Mouse (Mus musculus) lung, embryonic 14.5 days (tissue): ENCODE data around the gene Npas3. TPM values are rescaled to one million over a fixed set of nuclear protein-coding genes. Genes with fewer than 3 reads are reported as not detected.

ENCODE experiments used
- ATAC-seq: fragments of 200-750 bp; cut with Nextera tagmentation; 2 replicates; pipeline ENCODE4 v1.8.0; 2017; ENCODE audit warnings: mild to moderate bottlenecking, moderate TSS enrichment, moderate library complexity; ENCODE audit not compliant: insufficient read depth
- DNase-seq: peaks from one replicate; pipeline ENCODE4 v3.0.0-alpha.2; 2015
- H3K27ac ChIP-seq: fragments of 300-500 bp; sonication (generic); 2 replicates; pipeline ENCODE4 v1.5.1; 2014; ENCODE audit warnings: low read depth, mild to moderate bottlenecking, moderate library complexity
- H3K27me3 ChIP-seq: fragments of 300-500 bp; sonication (generic); 2 replicates; pipeline ENCODE4 v1.6.1; 2014; ENCODE audit warnings: low read length, control low read depth; ENCODE audit not compliant: insufficient read depth
- H3K36me3 ChIP-seq: fragments of 300-500 bp; sonication (generic); 2 replicates; pipeline ENCODE4 v1.6.1; 2014; ENCODE audit warnings: control low read depth; ENCODE audit not compliant: insufficient read depth
- H3K4me1 ChIP-seq: fragments of 300-500 bp; sonication (generic); 2 replicates; pipeline ENCODE4 v1.6.1; 2014; ENCODE audit warnings: antibody characterized with exemption, control low read depth; ENCODE audit not compliant: insufficient read depth
- H3K4me2 ChIP-seq: fragments of 300-500 bp; sonication (generic); 2 replicates; pipeline ENCODE4 v1.6.1; 2014; ENCODE audit warnings: mild to moderate bottlenecking
- H3K4me3 ChIP-seq: fragments of 300-500 bp; sonication (generic); 2 replicates; pipeline ENCODE4 v1.5.1; 2014; ENCODE audit warnings: low read depth, low read length
- H3K9ac ChIP-seq: fragments of 300-500 bp; sonication (generic); 2 replicates; pipeline ENCODE4 v1.6.1; 2014
- H3K9me3 ChIP-seq: fragments of 300-500 bp; sonication (generic); 2 replicates; pipeline ENCODE4 v1.6.1; 2016; ENCODE audit warnings: low read depth, low read length, control low read depth
- CTCF ChIP-seq: IDR thresholded peaks from 2 replicates; pipeline ENCODE4 v1.5.1; 2016; ENCODE audit warnings: antibody characterized with exemption, low read depth
- WGBS: fragments of 180-500 bp; shearing (Covaris S2); extraction: QIAGEN DNeasy Blood & Tissue Kit; methylation state at CpG from one replicate; pipeline ENCODE4 v1.1.7; 2014; 5-methylcytosine and 5-hydroxymethylcytosine counted together
- polyA plus RNA-seq: library from polyadenylated mRNA; unstranded; fragments of >200 nt; fragmentation: Nextera tagmentation; extraction: Ambion mirVana; gene quantifications from 2 replicates; pipeline ENCODE4 v1.2.1, GENCODE M21; 2014

Gene Npas3
- polyA plus RNA-seq: 0.62 and 0.66 TPM in 2 replicates

DNA sequence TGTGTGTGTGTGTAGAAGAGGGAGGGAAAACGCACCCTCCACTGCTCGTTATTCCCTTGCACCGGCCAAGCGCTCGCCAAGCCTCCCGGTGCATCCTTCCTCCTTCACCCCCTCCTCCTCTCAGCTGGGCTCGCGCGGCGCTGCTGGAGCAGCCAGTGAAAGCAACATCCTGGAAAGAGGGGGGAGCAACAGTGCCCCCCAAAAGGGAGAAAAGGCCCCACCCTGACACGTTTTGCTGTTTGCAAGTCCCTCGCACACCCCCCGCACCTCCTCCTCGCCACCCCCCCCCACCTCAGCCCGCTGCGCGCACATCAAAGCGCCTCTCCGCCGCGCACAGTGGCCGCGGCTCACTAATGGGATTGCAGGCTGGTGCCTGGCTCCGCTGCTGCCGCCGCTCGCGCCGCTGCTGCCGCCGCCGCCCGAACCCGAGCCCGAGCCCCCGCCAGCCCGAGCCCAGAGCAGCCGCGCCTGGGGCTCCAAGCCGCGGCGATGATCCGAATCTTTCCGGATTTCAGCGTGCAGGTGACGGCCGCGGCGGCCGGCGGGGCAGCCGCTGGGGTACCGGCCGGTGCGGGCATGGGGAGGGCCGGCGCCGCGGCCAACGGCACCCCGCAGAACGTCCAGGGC lies at the start of gene Npas3:
Npas3 (plus strand) TSS at position 577 of the 627 bp plus-strand sequence.
- Histone ChIP-seq H3K27ac (no peak within 1 kb of the TSS), H3K9me3 (no peaks in the 10 kb centered on the region), H3K4me2 (peak within 1 kb of the TSS; percentile 89), H3K4me3 (peak within 1 kb of the TSS; percentile 46), H3K27me3 (peaks cover 72% of the 10 kb centered on the region), H3K9ac (no peak within 1 kb of the TSS; the same call in 1 of the 2 replicates), H3K4me1 (0 out of 2 replicates have a peak, but pooled peaks cover 2% of the 10 kb centered on the region), H3K36me3 (no peaks in the 10 kb centered on the region)
- DNase-seq: peak; percentile 58
- no peak for ATAC-seq
- WGBS: under 1% methylated on average over 59 of the region's 62 CpGs
- no peak for TF ChIP-seq CTCF

DNA sequence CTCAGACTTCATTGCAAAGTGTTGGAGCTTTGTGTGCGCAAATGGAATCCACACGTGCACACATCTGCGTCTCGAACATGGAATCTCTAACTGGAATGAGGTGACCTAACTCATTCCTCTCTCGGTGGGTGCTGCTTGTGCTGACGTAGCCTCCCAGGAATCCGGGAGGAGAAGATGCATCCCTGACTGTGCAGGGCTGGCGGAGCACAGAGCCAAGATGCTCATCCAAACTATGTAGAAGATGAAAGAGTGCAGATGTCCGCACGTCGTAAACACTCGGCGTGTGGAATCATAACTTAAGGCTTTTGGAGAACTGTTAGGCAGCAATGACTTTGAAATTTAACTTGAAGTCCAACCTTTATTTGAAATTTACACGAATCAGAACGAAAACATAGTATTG lies 31.3 kb upstream of the Npas3 start:
- Histone ChIP-seq H3K4me1 (no peaks in the 10 kb centered on the region), H3K9me3 (no peaks in the 10 kb centered on the region), H3K36me3 (no peaks in the 10 kb centered on the region), H3K4me3 (no peak overlapping the region), H3K27me3 (no peaks in the 10 kb centered on the region), H3K4me2 (no peak overlapping the region), H3K27ac (no peak overlapping the region), H3K9ac (no peak overlapping the region)
- WGBS: 70% methylated on average over 15 of the region's 15 CpGs
- ATAC-seq (no peak), DNase-seq (no peak)
- TF ChIP-seq CTCF: no peak

DNA sequence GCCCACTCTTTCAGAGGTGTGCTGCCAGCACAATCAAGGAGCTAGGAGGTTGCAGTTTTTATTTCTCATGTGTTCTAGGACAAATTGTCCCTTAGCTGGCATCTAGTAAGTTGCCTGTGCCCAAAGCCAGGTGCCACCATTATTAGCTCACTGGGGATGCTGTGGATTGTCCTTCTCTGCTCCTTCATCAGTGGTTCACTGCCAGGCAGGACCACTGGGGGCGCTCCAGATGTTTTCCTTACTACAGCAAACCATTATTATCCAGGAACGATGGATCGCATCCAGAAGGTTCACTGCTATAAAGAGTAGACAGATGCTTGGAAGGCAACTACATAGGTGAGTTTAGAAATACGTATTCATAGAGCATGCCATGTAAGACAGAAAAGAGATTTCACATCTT lies 25.7 kb upstream of the Npas3 start:
- H3K4me1 ChIP-seq: no peaks in the 10 kb centered on the region
- peak; percentile 17 for DNase-seq
- no peaks in the 10 kb centered on the region for H3K36me3 ChIP-seq
- no peaks in the 10 kb centered on the region for H3K9me3 ChIP-seq
- no peak overlapping the region for H3K4me2 ChIP-seq
- H3K27ac ChIP-seq: no peak overlapping the region
- no peaks in the 10 kb centered on the region for H3K27me3 ChIP-seq
- WGBS: 69% methylated on average over 4 of the region's 4 CpGs
- no peak overlapping the region for H3K9ac ChIP-seq
- peak; percentile 47 for TF ChIP-seq CTCF
- H3K4me3 ChIP-seq: no peak overlapping the region
- ATAC-seq: no peak

DNA sequence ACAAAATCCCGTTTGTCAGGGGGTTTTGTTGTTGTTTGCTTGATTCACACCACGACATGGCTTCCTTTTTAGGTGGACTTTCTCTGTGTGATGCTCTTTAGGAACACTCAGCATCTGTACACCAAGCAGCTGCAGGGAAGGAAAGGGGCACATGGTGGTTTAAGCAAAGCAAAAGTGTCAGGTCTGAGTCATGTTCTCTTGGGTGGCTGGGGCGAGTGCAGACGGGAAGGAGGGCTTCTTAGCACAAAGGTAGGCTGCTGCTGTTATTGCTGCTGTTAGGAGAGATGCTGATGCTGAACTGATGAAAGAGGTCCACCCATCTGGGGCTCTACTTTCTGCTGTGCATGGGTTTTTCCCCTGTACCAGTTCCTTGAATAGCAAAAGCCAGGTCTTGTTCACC lies 21.1 kb upstream of the Npas3 start:
- Histone ChIP-seq H3K36me3 (no peaks in the 10 kb centered on the region), H3K9me3 (no peaks in the 10 kb centered on the region), H3K4me1 (no peaks in the 10 kb centered on the region), H3K27ac (no peak overlapping the region), H3K9ac (no peak overlapping the region), H3K4me2 (no peak overlapping the region), H3K27me3 (no peaks in the 10 kb centered on the region), H3K4me3 (no peak overlapping the region)
- no peak for DNase-seq
- TF ChIP-seq CTCF: no peak
- 48% methylated on average over 4 of the region's 4 CpGs for WGBS
- ATAC-seq: no peak

DNA sequence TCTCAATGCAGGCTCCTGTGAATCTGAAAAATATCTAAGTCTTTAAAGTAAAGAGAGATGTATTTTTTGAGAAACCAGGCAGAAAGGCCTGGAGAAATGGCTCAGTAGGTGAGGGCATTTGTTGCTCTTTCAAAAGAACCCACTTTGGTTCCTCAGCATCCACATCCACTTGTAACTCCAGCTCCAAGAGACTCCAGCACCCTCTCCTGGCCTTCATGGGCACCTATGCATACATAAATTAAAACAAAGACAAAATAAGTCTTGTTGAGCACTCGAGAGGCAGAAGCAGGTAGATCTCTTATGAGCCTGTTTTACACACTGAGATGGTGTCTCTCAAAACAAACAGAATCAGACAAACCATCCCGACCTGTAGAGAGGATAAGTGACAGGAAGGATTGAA lies 19.1 kb upstream of the Npas3 start:
- Histone ChIP-seq H3K4me3 (no peak overlapping the region), H3K36me3 (no peaks in the 10 kb centered on the region), H3K4me2 (no peak overlapping the region), H3K9ac (no peak overlapping the region), H3K9me3 (no peaks in the 10 kb centered on the region), H3K4me1 (no peaks in the 10 kb centered on the region), H3K27me3 (no peaks in the 10 kb centered on the region), H3K27ac (no peak overlapping the region)
- DNase-seq (no peak), ATAC-seq (no peak)
- TF ChIP-seq CTCF: no peak
- 58% methylated on average over 2 of the region's 2 CpGs for WGBS

DNA sequence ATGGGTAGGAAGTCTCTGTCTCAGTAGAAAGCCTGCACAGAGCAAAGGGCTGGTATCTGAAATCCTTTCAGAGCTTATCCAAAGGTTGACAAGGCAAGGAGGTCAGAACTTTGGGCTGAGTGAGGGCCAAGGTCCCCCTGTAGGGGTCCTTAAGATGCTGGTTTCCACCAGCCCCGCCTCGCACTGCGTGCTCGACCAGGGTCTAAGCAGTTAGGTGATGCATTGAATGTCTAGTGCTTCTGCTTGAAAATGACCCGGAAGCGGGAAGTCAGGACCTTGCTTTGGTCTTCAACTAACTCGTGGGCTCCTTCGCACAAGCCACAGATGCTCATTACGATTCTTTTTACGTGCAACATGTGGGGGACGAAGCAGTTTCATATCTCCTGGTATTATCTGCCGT lies 2.3 kb upstream of the Npas3 start:
- Histone ChIP-seq H3K27ac (no peak overlapping the region), H3K4me2 (peak overlapping the region; percentile 54), H3K9me3 (no peaks in the 10 kb centered on the region), H3K4me1 (0 out of 2 replicates have a peak, but pooled peaks cover 2% of the 10 kb centered on the region), H3K36me3 (no peaks in the 10 kb centered on the region), H3K9ac (no peak overlapping the region), H3K27me3 (peaks cover 69% of the 10 kb centered on the region), H3K4me3 (peak overlapping the region; percentile 25)
- DNase-seq (no peak), ATAC-seq (no peak)
- TF ChIP-seq CTCF: no peak
- WGBS: under 1% methylated on average over 12 of the region's 12 CpGs

DNA sequence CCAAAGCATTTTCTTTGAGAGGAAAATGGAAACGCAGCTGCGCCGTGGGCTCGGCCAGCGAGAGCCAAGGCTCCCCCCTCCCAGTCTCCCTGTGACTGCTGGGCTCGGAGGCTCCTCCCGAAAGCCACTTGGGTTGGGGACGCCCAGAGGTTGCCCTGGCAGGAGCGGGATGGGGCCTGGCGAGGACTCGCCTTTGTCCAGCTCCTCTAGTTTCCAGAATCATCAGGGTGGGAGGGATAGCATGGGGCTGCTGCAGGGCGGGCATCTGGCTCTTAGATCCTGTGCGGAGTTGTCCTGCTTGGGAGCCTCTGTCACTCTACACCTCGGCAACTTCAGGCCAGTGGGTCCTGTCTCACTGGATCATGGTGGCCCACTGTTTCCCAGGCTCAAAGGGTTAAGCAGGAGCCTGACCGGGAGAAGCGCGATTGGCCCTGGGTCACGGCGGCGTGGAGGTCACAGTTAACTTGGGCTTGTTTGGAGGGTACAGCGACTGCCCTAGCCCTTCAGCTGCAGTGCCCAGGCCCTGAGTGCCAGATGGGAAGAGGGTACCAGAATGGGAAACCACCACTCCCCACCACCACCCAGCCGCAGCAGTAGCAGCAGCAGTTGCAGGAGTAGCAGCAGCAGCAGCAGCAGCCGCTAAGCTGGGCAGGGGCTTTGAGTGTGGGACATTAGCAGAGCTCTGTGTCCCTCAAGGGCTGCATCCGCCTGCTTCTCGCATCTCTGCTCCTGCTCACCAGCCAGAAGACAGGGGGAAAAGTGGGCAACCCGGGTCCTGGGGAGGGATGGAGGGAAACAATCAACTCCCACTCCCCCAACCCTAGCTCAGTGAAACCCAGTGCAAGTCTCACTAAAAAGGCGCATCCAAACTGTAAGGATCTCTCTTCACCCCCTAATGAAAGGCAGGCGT lies 1.6 kb upstream of the Npas3 start:
- WGBS: under 1% methylated on average over 28 of the region's 28 CpGs
- H3K27me3 ChIP-seq: peaks cover 76% of the 10 kb centered on the region
- no peaks in the 10 kb centered on the region for H3K9me3 ChIP-seq
- H3K9ac ChIP-seq: no peak overlapping the region
- no peak overlapping the region for H3K27ac ChIP-seq
- 0 out of 2 replicates have a peak, but pooled peaks cover 2% of the 10 kb centered on the region for H3K4me1 ChIP-seq
- DNase-seq: peak; percentile 14
- ATAC-seq: peak; percentile 55
- no peak for TF ChIP-seq CTCF
- peak overlapping the region; percentile 54 for H3K4me2 ChIP-seq
- peak overlapping the region; percentile 25 for H3K4me3 ChIP-seq
- H3K36me3 ChIP-seq: no peaks in the 10 kb centered on the region
